9 mouse cellular contexts compared by ENCODE assay signal in genomic region chr3:21809769-21810470, GRCm38 (mm10).
DNase-seq lines count a peak whose midpoint lies in the region; ATAC-seq and TF ChIP-seq lines count a peak whose summit lies in the region.
"Had no signal": no experiment of that assay in that cellular context is flagged by ENCODE, and none has a peak within 500 bp of the region (broad histone marks: within the 10 kb centered on the region; RNA-seq: fewer than 3 reads in every experiment).

No protein-coding gene starts in this region.

- intact Hi-C loops in left cerebral cortex, postnatal 10 days (cut with DNase I), result loop anchor here (10.0 kb wide), 1 partner anchor 125 kb away; no protein-coding TSS in a partner anchor

- no peak for TF ChIP-seq CTCF in kidney, adult 2 months (conservative IDR thresholded peaks at IDR 0.05; ENCODE audit: insufficient read depth, insufficient read length, low read depth, low read length)

- H3K27ac ChIP-seq in forebrain, embryonic 13.5 days, result 0 out of 2 replicates have a peak overlapping the region, but pooled peaks have one; percentile 22
- H3K27ac ChIP-seq in limb, embryonic 13.5 days, result peak overlapping the region; percentile 74
- peak overlapping the region; percentile 33; the same call in 1 of the 2 replicates for H3K27ac ChIP-seq in neural tube, embryonic 15.5 days (replicated peaks)
- H3K27ac ChIP-seq in kidney, adult 2 months (ENCODE audit: insufficient read depth, low read depth, low read length), result no peak overlapping the region
- H3K27ac ChIP-seq: heart, embryonic 15.5 days had no signal

- TF ChIP-seq POLR2A in kidney, adult 2 months (IDR thresholded peaks at IDR 0.05; ENCODE audit: low read depth, low read length), result no peak

- peaks cover 20% of the 10 kb centered on the region for H3K4me1 ChIP-seq in forebrain, embryonic 13.5 days
- peaks cover 30% of the 10 kb centered on the region for H3K4me1 ChIP-seq in limb, embryonic 13.5 days
- peaks cover 14% of the 10 kb centered on the region for H3K4me1 ChIP-seq in neural tube, embryonic 15.5 days
- no peaks in the 10 kb centered on the region; the same call in 1 of the 2 replicates for H3K4me1 ChIP-seq in kidney, adult 2 months (ENCODE audit: control insufficient read depth, insufficient read depth, low read length)

- DNase-seq in left cerebral cortex, postnatal 10 days (ENCODE audit: extremely low spot score in 1 of 2, low spot score in 2 of 2), result peak; percentile 28 to 42
- DNase-seq in left cerebral cortex, adult 18-20 months (ENCODE audit: low spot score in 2 of 2), result no peak
- DNase-seq in kidney, adult 2 months, result no peak
- DNase-seq in spleen, postnatal 4 days (ENCODE audit: low spot score in 2 of 2), result no peak
- no peak for DNase-seq in testis, postnatal 14 days (ENCODE audit: low spot score)

- ATAC-seq in forebrain, embryonic 13.5 days, result peak; percentile 94
- peak; percentile 83 for ATAC-seq in limb, embryonic 13.5 days (ENCODE audit: low FRiP score, low read depth)
- ATAC-seq in neural tube, embryonic 15.5 days (ENCODE audit: low FRiP score), result peak; percentile 88

- no peak overlapping the region for H3K4me2 ChIP-seq in forebrain, embryonic 13.5 days
- peak overlapping the region; percentile 16; the same call in 1 of the 2 replicates for H3K4me2 ChIP-seq in limb, embryonic 13.5 days (replicated peaks)
- no peak overlapping the region for H3K4me2 ChIP-seq in neural tube, embryonic 15.5 days
- H3K4me2 ChIP-seq: heart, embryonic 15.5 days had no signal

- no peaks in the 10 kb centered on the region for H3K27me3 ChIP-seq in forebrain, embryonic 13.5 days
- H3K27me3 ChIP-seq in limb, embryonic 13.5 days, result no peaks in the 10 kb centered on the region
- H3K27me3 ChIP-seq in neural tube, embryonic 15.5 days (replicated peaks), result no peaks in the 10 kb centered on the region
- H3K27me3 ChIP-seq in kidney, adult 2 months (replicated peaks; ENCODE audit: control insufficient read depth, insufficient read depth, low read length), result no peaks in the 10 kb centered on the region
- H3K27me3 ChIP-seq: heart, embryonic 15.5 days had no signal

- no peaks in the 10 kb centered on the region for H3K9me3 ChIP-seq in forebrain, embryonic 13.5 days (replicated peaks)
- no peaks in the 10 kb centered on the region for H3K9me3 ChIP-seq in limb, embryonic 13.5 days
- no peaks in the 10 kb centered on the region for H3K9me3 ChIP-seq in neural tube, embryonic 15.5 days (replicated peaks)
- H3K9me3 ChIP-seq: heart, embryonic 15.5 days had no signal

- no peaks in the 10 kb centered on the region for H3K36me3 ChIP-seq in forebrain, embryonic 13.5 days (ENCODE audit: poor library complexity, severe bottlenecking)
- no peaks in the 10 kb centered on the region for H3K36me3 ChIP-seq in limb, embryonic 13.5 days
- H3K36me3 ChIP-seq in neural tube, embryonic 15.5 days, result no peaks in the 10 kb centered on the region
- H3K36me3 ChIP-seq in kidney, adult 2 months (ENCODE audit: control insufficient read depth, insufficient read depth, low read length), result no peaks in the 10 kb centered on the region
- H3K36me3 ChIP-seq: heart, embryonic 15.5 days had no signal

- H3K9ac ChIP-seq in forebrain, embryonic 13.5 days, result no peak overlapping the region
- H3K9ac ChIP-seq in limb, embryonic 13.5 days, result no peak overlapping the region
- no peak overlapping the region for H3K9ac ChIP-seq in neural tube, embryonic 15.5 days (replicated peaks)
- H3K9ac ChIP-seq: heart, embryonic 15.5 days had no signal

- H3K4me3 ChIP-seq in forebrain, embryonic 13.5 days, result no peak overlapping the region
- H3K4me3 ChIP-seq in limb, embryonic 13.5 days, result no peak overlapping the region
- H3K4me3 ChIP-seq in neural tube, embryonic 15.5 days (replicated peaks), result no peak overlapping the region
- no peak overlapping the region for H3K4me3 ChIP-seq in kidney, adult 2 months (ENCODE audit: insufficient read depth, low read depth, low read length)
- H3K4me3 ChIP-seq: heart, embryonic 15.5 days had no signal

- WGBS in forebrain, embryonic 13.5 days, result 0% methylated on average over 2 of the region's 2 CpGs
- WGBS in limb, embryonic 13.5 days, result 7% methylated on average over 2 of the region's 2 CpGs
- 10% methylated on average over 2 of the region's 2 CpGs for WGBS in neural tube, embryonic 15.5 days
- WGBS in kidney, adult 2 months, result 35% methylated on average over 2 of the region's 2 CpGs

Comparison
In these comparisons a context has a peak if more than half of its experiments do, and no peak if none do; other contexts are left out.
1. DNase-seq: peak in left cerebral cortex, postnatal 10 days (2 of 2); none in left cerebral cortex, adult 18-20 months (0 of 2), kidney, adult 2 months (single experiment), spleen, postnatal 4 days (0 of 2) and testis, postnatal 14 days (single experiment).
2. Peak in every context shown above with its lines, with median percentiles within 50 percentile points of each other: ATAC-seq.